Mouse (Mus musculus): ENCODE results near the gene Mbnl2.

Gene Mbnl2

GRCm38 (mm10) chr14:120377192-120377591 is 101.7 kb downstream of the Mbnl2 start:
- DNase-seq (ENCODE audit: inconsistent age in 2 of 2, low spot score in 1 of 2): no peak

GRCm38 (mm10) chr14:120378002-120378401 is 102.5 kb downstream of the Mbnl2 start:
- no peak for DNase-seq (ENCODE audit: inconsistent age in 2 of 2, low spot score in 1 of 2)

GRCm38 (mm10) chr14:120379716-120380115 is 104.2 kb downstream of the Mbnl2 start:
- no peak for DNase-seq (ENCODE audit: inconsistent age in 2 of 2, low spot score in 1 of 2)

GRCm38 (mm10) chr14:120381378-120382134 is 106.1 kb downstream of the Mbnl2 start:
- DNase-seq (ENCODE audit: inconsistent age in 2 of 2, low spot score in 1 of 2): no peak

GRCm38 (mm10) chr14:120382179-120382578 is 106.7 kb downstream of the Mbnl2 start:
- no peak for DNase-seq (ENCODE audit: inconsistent age in 2 of 2, low spot score in 1 of 2)

GRCm38 (mm10) chr14:120383186-120383851 is 107.8 kb downstream of the Mbnl2 start:
- peak in 1 of 2 experiments; percentile 50 for DNase-seq (ENCODE audit: inconsistent age in 2 of 2, low spot score in 1 of 2)

- no peak for DNase-seq (ENCODE audit: inconsistent age in 2 of 2, low spot score in 1 of 2)
Observed at GRCm38 (mm10) chr14:120384615-120385014, 109.1 kb downstream of the Mbnl2 start.

- no peak for DNase-seq (ENCODE audit: inconsistent age in 2 of 2, low spot score in 1 of 2)
Observed at GRCm38 (mm10) chr14:120387293-120387692, 111.8 kb downstream of the Mbnl2 start.

- DNase-seq (ENCODE audit: inconsistent age in 2 of 2, low spot score in 1 of 2): peak; percentile 41 to 75
Observed at GRCm38 (mm10) chr14:120388818-120389691, 113.6 kb downstream of the Mbnl2 start.

- DNase-seq (ENCODE audit: inconsistent age in 2 of 2, low spot score in 1 of 2): no peak
Observed at GRCm38 (mm10) chr14:120390231-120390944, 114.9 kb downstream of the Mbnl2 start.

- no peak for DNase-seq (ENCODE audit: inconsistent age in 2 of 2, low spot score in 1 of 2)
Observed at GRCm38 (mm10) chr14:120391701-120392100, 116.2 kb downstream of the Mbnl2 start.

GRCm38 (mm10) chr14:120392441-120392840 is 117.0 kb downstream of the Mbnl2 start:
- no peak for DNase-seq (ENCODE audit: inconsistent age in 2 of 2, low spot score in 1 of 2)

- DNase-seq (ENCODE audit: inconsistent age in 2 of 2, low spot score in 1 of 2): peak in 1 of 2 experiments; percentile 45
Observed at GRCm38 (mm10) chr14:120393441-120393840, 118.0 kb downstream of the Mbnl2 start.

GRCm38 (mm10) chr14:120394216-120394615 is 118.7 kb downstream of the Mbnl2 start:
- DNase-seq (ENCODE audit: inconsistent age in 2 of 2, low spot score in 1 of 2): peak in 1 of 2 experiments; percentile 26

- DNase-seq (ENCODE audit: inconsistent age in 2 of 2, low spot score in 1 of 2): no peak
Observed at GRCm38 (mm10) chr14:120394827-120395226, 119.4 kb downstream of the Mbnl2 start.

GRCm38 (mm10) chr14:120395501-120395900 is 120.0 kb downstream of the Mbnl2 start:
- DNase-seq (ENCODE audit: inconsistent age in 2 of 2, low spot score in 1 of 2): no peak

GRCm38 (mm10) chr14:120397871-120398647 is 122.6 kb downstream of the Mbnl2 start:
- DNase-seq (ENCODE audit: inconsistent age in 2 of 2, low spot score in 1 of 2): peak; percentile 76 to 92

GRCm38 (mm10) chr14:120399614-120400013 is 124.1 kb downstream of the Mbnl2 start:
- DNase-seq (ENCODE audit: inconsistent age in 2 of 2, low spot score in 1 of 2): no peak

- DNase-seq (ENCODE audit: inconsistent age in 2 of 2, low spot score in 1 of 2): no peak
Observed at GRCm38 (mm10) chr14:120401158-120401557, 125.7 kb downstream of the Mbnl2 start.

- no peak for DNase-seq (ENCODE audit: inconsistent age in 2 of 2, low spot score in 1 of 2)
Observed at GRCm38 (mm10) chr14:120402715-120403114, 127.2 kb downstream of the Mbnl2 start.

All from adrenal gland, adult (tissue).